ENCODE assay signal across 22 mouse cellular contexts in the genomic region with DNA sequence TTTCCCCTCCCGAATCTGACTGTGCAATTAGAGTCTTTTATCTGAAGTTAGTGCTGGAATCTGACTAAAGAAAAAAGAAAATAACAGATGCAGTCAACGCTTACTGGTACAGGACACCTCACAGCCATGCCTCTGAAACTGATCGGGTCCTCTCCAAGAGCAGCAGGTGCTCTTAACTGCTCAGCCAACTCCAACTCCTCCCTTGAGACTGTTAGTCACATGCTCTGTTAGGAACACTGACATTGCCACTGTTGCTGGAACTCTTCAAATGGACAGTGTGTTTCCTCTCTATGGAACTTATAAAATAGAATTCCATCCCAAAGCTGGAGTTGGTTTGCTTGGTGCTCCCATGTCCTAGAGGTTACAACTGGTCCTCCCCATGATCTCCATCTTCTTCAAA. TPM values are rescaled to one million over a fixed set of nuclear protein-coding genes. Genes with fewer than 3 reads are reported as not detected.
DNase-seq lines count a peak whose midpoint lies in the region; ATAC-seq and TF ChIP-seq lines count a peak whose summit lies in the region.
"Had no signal": no experiment of that assay in that cellular context is flagged by ENCODE, and none has a peak within 500 bp of the region (broad histone marks: within the 10 kb centered on the region; RNA-seq: fewer than 3 reads in every experiment).

No protein-coding gene starts in this region.

- no peak for ATAC-seq in liver, postnatal 0 days
- ATAC-seq: forebrain, embryonic 14.5 days; forebrain, embryonic 16.5 days had no signal

- no peak for TF ChIP-seq CTCF in liver, postnatal 0 days (IDR thresholded peaks at IDR 0.05; ENCODE audit: low read depth)

- H3K27ac ChIP-seq in heart, embryonic 10.5 days = no peak overlapping the region
- peak overlapping the region; percentile 85; the same call in 1 of the 2 replicates for H3K27ac ChIP-seq in liver, postnatal 0 days (ENCODE audit: low read depth)
- H3K27ac ChIP-seq: embryonic facial prominence, embryonic 13.5 days; embryonic facial prominence, embryonic 15.5 days; forebrain, embryonic 10.5 days; forebrain, embryonic 12.5 days had no signal

- DNase-seq in heart, adult 8-10 months (ENCODE audit: low spot score) = peak; percentile 33
- DNase-seq in heart, embryonic 10.5 days (ENCODE audit: low spot score) = no peak
- DNase-seq in liver, postnatal 0 days = no peak
- DNase-seq in liver = no peak
- DNase-seq in gastrocnemius, postnatal 4 days (ENCODE audit: low spot score in 2 of 2) = no peak
- DNase-seq: adrenal gland, adult 2 months; adrenal gland, postnatal 10 days; adrenal gland, postnatal 25 days; cerebellum, adult 11 months; cerebellum, adult 18-20 months; cerebellum, adult 8-10 months; cerebellum, adult 9-11 months; cerebellum, postnatal 14 days; cerebellum, postnatal 36 days; embryo, embryonic 11 days had no signal

- no peaks in the 10 kb centered on the region for H3K27me3 ChIP-seq in heart, embryonic 10.5 days (ENCODE audit: insufficient read depth, poor library complexity, severe bottlenecking)
- no peaks in the 10 kb centered on the region for H3K27me3 ChIP-seq in liver, postnatal 0 days (ENCODE audit: insufficient read depth, low read length)
- H3K27me3 ChIP-seq: embryonic facial prominence, embryonic 13.5 days; embryonic facial prominence, embryonic 15.5 days; forebrain, embryonic 12.5 days had no signal

- 0 out of 2 replicates have a peak, but pooled peaks cover 6% of the 10 kb centered on the region for H3K4me1 ChIP-seq in heart, embryonic 10.5 days
- peaks cover 6% of the 10 kb centered on the region for H3K4me1 ChIP-seq in liver, postnatal 0 days (ENCODE audit: insufficient read depth)
- H3K4me1 ChIP-seq: embryonic facial prominence, embryonic 15.5 days; forebrain, embryonic 12.5 days had no signal

- no peak for TF ChIP-seq EP300 in liver, postnatal 0 days (IDR thresholded peaks at IDR 0.05; ENCODE audit: low read depth)

- H3K36me3 ChIP-seq in heart, embryonic 10.5 days = no peaks in the 10 kb centered on the region
- H3K36me3 ChIP-seq in liver, postnatal 0 days (replicated peaks; ENCODE audit: insufficient read depth, low read length) = no peaks in the 10 kb centered on the region
- H3K36me3 ChIP-seq: embryonic facial prominence, embryonic 13.5 days; embryonic facial prominence, embryonic 15.5 days; forebrain, embryonic 10.5 days; forebrain, embryonic 12.5 days had no signal

- H3K4me2 ChIP-seq in liver, postnatal 0 days (ENCODE audit: low read depth, low read length) = no peak overlapping the region
- H3K4me2 ChIP-seq: embryonic facial prominence, embryonic 13.5 days; embryonic facial prominence, embryonic 15.5 days; forebrain, embryonic 12.5 days had no signal

- no peaks in the 10 kb centered on the region for H3K9me3 ChIP-seq in heart, embryonic 10.5 days
- H3K9me3 ChIP-seq in liver, postnatal 0 days (ENCODE audit: low read length) = no peaks in the 10 kb centered on the region
- H3K9me3 ChIP-seq: embryonic facial prominence, embryonic 13.5 days; embryonic facial prominence, embryonic 15.5 days; forebrain, embryonic 10.5 days; forebrain, embryonic 12.5 days had no signal

- WGBS in heart, embryonic 10.5 days = 78% methylated on average over 3 of the region's 3 CpGs
- 83% methylated on average over 3 of the region's 3 CpGs for WGBS in liver, postnatal 0 days (ENCODE audit: insufficient replicate concordance)

- no peak overlapping the region for H3K9ac ChIP-seq in liver, postnatal 0 days (replicated peaks)
- H3K9ac ChIP-seq: embryonic facial prominence, embryonic 13.5 days; embryonic facial prominence, embryonic 15.5 days; forebrain, embryonic 12.5 days had no signal

- no peak overlapping the region for H3K4me3 ChIP-seq in heart, embryonic 10.5 days
- H3K4me3 ChIP-seq in liver, postnatal 0 days (ENCODE audit: low read depth, low read length) = no peak overlapping the region
- H3K4me3 ChIP-seq: embryonic facial prominence, embryonic 13.5 days; embryonic facial prominence, embryonic 15.5 days; erythroblast, embryonic 14.5 days; forebrain, embryonic 10.5 days; forebrain, embryonic 12.5 days had no signal

RNA-seq across cellular contexts. Expression of a gene that starts 14.3 kb away (rescaled TPM):
- total RNA-seq in heart, adult 8-10 months (2022) = 10 to 100 TPM; 17.3 to 23.6 (median 18.3) TPM
- 38.7 and 39.6 TPM in 2 replicates for polyA plus RNA-seq in heart, embryonic 10.5 days (2016; fragmentation: Nextera tagmentation; extraction: Ambion mirVana)
- 36.3 and 40.3 TPM in 2 replicates for polyA plus RNA-seq in liver, postnatal 0 days (2015; fragmentation: Nextera tagmentation; extraction: Ambion mirVana)
- total RNA-seq in gastrocnemius, postnatal 4 days (2021) = 10 to 100 TPM; 42.4 to 51.0 TPM
